Mouse (Mus musculus) brain, adult 2 months (tissue): Measurements from ENCODE around the gene Mars.
"Not testable (repeated sequence)": the region's sequence is repeated elsewhere in the genome, so short reads cannot be mapped to it uniquely, and the experiment has no call there.

ENCODE experiments used
- DNase-seq: peaks from one replicate; pipeline ENCODE4 v3.0.0; 2011; ENCODE audit warnings: low read depth, low spot score

The Mars gene

DNA sequence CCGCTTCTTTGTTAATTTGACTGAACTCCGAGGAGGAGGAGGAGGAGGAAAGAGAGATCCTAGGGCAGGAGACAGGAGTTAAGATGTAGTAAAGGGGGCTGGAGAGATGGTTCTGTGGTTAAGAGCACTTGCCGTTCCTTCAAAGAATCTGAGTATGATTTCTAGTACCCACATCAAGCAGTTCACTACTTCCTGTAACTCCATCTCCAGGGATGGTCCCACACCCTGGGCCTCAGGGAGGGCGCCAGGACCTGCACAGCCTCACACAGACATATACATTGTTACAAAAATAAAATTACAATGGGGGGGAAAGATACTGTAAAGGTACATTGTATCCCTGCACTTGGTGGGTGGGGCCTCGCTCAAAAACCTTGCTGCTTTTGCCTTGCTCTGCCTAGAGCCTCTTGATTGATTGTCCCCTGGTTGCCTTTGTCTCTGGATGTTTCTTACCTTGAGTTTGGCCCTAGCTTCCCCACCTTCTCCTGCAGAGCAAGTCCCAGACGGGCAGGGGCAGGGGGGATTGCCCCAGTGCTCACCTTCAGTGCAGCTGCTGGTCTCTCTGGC is 26.0 kb upstream of the Mars start:
- DNase-seq = no peak

DNA sequence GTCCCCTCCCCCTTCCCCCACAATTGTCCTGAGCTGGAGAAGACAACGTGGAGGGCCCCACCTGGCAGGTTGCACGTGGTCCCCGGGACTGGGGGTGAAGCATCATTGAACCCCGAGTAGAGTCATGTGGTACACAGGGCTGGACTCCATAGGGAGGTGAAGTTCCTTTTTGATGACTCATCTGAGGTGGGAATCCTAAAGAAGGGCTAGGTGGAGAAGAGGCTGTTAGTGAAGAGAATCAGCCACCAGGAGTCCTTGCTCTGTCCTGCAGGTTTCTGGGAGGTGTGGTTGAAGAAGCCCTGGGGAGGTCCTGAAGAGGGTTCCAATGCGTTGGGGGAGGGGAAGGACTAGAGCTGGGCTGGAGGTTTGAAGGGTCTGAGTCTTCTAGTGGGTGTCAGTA is 25.4 kb upstream of the Mars start:
- no peak for DNase-seq

GRCm38 (mm10) chr10:127335271-127335670 is 23.7 kb upstream of the Mars start:
- DNase-seq = peak; percentile 15

- DNase-seq = no peak
Measured at GRCm38 (mm10) chr10:127333152-127333551, 21.6 kb upstream of the Mars start.

DNA sequence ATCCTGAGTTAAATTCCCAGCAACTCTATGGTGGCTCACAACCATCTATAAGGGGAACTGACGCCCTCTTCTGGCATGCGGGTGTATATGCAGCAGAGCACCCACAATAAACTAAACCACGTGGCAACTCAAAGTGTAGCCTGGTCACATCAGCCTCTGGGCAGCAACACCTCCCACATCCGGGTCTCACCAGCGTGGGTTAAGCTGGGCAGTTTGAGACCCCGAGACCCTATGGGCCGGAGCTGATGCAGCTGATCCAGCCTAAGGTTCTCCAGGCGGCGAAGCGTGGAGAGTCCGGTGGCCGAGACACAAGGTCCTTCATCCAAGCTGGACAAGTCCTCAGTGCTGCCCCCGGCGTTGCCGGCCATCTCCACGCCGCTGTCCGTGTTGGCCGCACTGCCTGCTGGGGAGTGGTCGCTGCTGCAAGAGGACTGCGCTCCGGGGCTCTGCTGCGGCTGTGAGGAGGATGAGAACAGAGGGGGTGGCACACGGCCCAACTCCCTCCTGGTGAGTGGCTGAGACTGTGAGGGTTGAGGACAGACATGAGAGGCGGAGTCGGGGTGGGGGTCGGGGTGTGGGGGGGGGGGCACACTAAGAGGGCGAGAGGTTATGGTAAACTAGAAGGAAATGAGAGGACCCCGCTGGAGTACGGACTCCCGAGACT is 20.8 kb upstream of the Mars start:
- DNase-seq = peak; percentile 23

DNA sequence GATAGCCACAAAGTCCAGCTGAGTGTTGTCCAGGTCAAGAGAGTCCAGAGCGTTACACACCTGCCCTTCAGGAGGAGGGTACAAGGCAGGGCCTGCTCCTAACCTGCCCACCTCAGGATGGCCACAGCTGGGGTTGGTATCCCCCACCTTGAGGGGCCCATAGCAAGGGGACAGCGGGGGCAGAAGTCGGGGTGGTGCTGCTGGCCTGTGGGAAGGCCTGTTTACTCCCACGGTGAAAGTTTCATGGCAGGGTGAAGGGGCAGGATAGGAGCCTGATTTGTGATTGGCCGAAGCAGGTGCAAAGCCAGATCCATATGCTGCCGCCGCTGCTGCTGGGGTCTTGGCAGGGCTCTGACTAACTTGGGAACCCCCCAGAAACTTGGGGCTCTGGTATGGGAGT is 18.6 kb upstream of the Mars start:
- no peak for DNase-seq

DNA sequence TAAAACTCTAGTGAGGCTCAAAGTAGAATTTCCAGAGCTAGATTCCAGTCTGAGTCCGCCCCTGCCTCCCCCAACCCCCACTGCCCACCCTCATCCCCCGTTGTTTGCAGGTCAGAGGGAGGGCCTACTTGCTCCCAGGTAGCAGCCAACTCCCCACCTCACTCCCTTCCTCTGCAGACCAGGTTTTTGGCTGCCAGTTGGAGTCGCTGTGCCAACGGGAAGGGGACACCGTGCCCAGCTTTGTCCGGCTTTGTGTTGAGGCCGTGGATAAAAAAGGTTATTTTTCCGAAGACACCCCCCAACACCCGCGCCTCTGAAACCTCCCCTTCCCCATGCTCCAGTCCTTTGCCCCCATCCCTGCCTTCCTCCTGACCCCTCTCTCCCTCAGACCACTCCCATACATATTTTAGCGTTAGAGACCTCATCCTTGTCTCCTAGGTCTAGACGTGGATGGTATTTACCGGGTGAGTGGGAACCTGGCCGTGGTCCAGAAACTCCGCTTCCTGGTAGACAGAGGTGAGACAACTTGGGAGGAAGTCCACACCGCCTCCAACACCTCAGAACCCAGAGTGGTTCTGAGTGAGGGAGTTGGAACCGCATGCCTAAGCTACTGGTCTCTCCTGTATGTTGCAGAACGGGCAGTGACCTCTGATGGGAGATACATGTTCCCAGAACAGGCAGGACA is 16.0 kb upstream of the Mars start:
- DNase-seq = no peak

- peak; percentile 16 for DNase-seq
Measured at GRCm38 (mm10) chr10:127326828-127327227, 15.2 kb upstream of the Mars start.

DNA sequence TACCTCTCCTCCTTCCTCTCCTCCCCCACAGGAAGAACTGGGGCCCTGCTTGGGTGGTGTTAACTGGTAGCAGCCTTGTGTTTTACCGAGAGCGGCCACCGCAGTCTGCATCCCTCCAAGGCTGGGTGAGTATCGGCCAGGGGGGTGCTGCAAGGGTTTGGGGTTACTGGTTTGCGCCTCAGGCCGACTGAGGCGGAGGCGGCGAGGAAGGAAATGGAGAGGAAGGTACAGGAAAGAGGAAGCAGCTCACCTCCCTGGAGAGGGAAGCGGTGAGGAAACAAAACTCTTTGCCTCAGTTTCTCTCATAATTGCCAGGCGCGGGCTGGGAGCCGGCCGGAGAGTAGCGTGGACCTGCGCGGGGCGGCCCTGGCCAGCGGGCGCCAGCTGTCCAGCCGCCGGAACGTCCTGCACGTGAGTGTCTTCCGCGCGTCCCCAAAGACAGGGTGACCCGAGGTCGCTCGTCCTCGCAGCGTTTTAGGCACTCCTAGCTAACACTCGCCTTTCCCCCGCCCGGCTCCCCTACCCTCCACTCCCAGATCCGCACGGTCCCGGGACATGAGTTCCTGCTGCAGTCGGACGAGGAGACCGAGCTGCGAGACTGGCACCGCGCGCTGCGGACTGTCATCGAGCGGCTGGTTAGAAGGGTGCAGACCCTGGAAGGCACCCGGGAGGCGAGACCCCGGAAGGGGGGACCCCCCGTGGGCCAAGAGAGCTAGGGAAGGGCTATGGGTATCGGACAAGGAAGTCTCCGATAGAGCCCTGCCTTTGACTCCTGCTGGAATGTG is 14.6 kb upstream of the Mars start:
- no peak for DNase-seq

DNA sequence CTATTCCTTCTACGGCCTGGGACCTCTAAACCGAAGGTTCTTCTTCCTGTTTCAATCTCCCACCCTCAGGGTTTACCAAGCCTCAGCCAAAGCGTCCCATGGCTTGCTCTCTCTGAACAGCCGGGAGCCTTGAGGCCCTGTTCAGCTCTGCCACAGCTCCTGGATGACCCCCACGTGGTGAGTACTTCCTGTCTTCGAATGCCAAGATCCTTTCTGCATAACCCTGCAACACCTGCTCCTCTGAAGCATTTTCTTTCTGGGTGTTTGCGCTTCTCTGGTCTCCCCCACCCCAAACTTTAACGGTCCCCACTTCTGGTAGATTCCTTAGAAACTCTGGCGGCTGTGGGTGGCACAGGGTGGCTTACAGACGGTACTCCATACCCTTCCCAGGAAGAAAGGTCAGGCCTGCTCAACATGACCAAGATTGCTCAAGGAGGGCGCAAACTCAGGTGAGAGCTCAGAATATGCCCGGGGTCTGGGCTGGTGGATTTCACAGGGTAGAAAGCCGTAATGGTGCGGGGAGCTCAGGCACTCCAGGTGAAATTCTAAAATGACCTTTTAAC is 13.9 kb upstream of the Mars start:
- DNase-seq = no peak

- peak; percentile 50 for DNase-seq
Measured at GRCm38 (mm10) chr10:127324495-127324894, 12.9 kb upstream of the Mars start.

DNA sequence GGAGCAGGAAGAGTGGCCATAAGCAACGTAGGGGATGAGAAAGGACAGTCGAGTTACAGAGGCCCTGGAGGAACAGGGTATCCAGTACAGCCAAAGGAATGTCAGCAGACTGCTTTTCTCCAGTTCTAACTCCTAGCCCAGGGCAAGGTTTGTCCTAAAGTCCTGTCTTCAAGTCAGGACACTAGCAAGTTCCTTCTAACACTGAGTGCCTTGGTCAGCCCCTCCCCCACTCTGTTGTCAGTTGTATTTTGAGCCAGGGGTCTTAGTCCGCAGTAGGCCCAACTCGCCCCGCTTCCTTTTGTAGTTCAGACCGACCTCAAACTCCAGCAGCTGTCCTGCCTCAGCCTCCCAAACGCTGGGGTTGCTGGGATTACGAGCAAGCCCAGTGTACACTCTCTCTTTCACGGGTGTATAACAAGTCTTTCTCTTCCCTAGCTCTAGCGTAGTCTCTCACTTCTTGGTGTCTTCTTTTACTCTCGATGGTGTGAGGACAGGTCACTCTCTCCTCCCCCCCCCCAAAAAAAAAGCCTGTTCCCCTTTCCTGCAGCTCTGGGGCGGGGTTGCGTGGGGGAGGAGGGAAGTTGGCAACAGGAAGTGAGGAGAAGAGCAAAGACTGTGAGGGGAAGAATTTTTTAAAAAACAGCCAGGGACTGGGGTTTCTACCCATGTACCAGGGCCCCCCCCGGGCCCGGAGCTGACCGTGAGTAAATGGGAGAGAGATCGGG is 11.7 kb upstream of the Mars start:
- peak; percentile 14 for DNase-seq

GRCm38 (mm10) chr10:127322669-127323068 is 11.1 kb upstream of the Mars start:
- DNase-seq = no peak

DNA sequence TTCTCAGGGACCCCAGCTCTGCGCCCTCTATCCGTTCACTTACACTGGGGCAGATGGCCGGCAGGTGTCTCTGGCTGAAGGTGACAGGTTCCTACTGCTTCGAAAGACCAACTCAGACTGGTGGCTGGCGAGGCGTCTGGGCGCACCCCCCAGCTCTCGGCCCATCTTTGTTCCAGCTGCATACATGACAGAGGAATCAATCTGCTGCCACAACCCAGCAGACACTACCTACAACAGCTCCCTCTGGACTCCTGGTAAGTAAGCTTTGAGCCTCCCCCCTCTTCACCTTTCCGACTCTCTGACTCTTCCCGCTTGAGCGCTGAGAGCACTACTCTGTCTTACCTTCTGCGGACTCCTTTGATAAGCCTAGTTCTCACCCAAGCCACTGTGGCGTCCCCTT is 10.6 kb upstream of the Mars start:
- DNase-seq = no peak

DNA sequence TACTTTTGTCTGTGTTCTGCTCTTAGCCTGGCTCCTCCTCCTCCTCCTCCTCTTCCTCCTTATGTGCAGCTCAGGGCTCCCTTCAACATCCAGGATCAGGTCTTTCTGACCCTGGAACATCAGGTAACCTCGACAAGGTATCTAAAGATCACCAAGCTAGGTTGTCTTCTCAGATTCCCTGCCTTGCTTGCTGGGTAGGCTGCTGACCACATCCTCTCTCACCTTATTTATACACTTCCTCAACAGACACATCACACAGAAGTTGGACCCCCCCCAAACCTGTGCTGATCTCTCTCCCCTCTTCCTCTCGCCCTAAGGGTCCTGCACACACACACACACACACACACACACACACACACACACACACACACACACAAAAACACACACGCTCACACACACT is 10.0 kb upstream of the Mars start, which contains the start of gene Arhgap9:
Gene Arhgap9, plus strand, starts transcription at position 344 of the 400 bp plus-strand sequence.
- no peak for DNase-seq

GRCm38 (mm10) chr10:127319969-127320368 is 8.4 kb upstream of the Mars start:
- DNase-seq = no peak

DNA sequence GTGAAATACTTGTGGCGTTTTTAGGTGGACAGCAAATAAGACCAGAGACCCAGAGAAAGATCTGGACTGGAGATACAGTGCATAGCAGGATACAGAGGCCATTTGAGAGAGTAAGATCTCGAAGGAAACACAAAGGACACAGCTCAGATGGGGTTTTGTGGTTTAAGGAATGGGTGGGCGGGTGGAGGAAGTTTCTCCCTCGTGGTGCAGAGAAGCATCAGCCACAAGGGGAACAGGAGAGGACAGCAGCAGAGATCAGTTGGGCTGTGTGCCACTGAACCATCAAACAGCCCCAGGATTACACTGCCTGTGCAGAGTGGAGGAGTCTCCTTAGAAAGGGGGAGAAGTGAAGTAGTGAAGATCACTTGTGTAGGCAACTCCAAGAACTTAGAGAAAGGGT is 6.4 kb upstream of the Mars start:
- DNase-seq = no peak

DNA sequence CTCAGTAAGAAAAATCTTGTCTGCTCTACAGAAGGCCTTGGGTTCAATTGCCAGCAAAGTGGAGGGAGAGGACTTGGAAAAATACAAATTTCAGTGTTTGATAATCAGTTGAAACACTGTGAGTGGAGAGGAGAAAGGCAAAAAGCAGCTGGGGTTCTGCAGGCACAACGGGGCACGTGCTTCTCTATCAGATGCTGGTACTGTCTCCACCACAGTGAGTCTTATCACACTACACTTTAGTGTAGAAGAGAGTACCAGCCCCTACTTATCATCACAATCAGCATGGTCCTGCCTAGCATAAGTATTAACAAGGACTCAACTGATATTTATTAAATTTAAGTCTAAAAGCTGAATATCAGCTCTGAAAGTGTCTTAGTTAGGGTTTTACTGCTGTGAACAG is 5.7 kb upstream of the Mars start:
- DNase-seq = no peak

DNA sequence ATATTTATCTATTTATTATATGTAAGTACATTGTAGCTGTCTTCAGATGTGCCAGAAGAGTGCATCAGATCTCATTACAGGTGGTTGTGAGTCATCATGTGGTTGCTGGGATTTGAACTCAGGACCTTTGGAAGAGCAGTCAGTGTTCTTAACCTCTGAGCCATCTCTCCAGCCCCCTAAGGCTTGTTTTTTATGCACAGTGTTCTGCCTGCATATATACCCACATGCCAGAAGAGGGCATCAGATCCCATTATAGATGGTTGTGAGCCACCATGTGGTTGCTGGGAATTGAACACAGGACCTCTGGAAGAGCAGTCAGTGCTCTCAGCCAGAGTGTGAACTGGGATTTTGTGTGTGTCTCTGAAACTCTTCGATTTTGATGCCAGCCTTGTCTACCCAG is 3.4 kb upstream of the Mars start:
- DNase-seq = not testable (repeated sequence)

- DNase-seq = not testable (repeated sequence)
Measured at GRCm38 (mm10) chr10:127313516-127313915, 1.9 kb upstream of the Mars start.

GRCm38 (mm10) chr10:127312858-127313257 is 1.3 kb upstream of the Mars start:
- no peak for DNase-seq
